In the genomic region with DNA sequence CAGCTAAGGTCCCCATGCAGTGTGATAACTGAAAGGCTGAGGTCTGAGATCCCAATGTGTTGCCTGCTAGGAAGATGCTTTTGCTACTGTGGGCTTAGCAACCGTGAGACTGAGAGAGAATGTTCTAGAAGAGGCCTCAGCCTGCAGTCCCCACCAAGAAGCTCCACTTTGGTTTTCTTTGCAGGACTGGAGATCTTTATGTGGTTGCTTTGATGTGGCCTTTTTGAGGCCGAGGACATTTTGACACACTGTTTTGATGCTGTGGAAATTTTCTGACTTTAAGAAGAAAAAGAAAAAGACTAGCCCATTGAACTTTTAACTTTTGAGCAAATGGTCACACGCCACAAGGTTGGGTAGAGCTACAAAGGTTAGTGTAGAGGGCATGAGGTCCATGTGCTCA, we compare ENCODE assay signal across 12 mouse cellular contexts.
"Had no signal": no experiment of that assay in that cellular context is flagged by ENCODE, and none has a peak within 500 bp of the region (broad histone marks: within the 10 kb centered on the region; RNA-seq: fewer than 3 reads in every experiment).

No protein-coding gene starts in this region.

- H3K36me3 ChIP-seq: liver, embryonic 13.5 days; midbrain, embryonic 15.5 days; stomach, embryonic 15.5 days had no signal

- H3K27me3 ChIP-seq: liver, embryonic 13.5 days; midbrain, embryonic 15.5 days; stomach, embryonic 15.5 days had no signal

- ATAC-seq: intestine, embryonic 16.5 days; midbrain, embryonic 15.5 days had no signal

- H3K4me3 ChIP-seq: layer of hippocampus, adult 2 months; liver, embryonic 13.5 days; midbrain, embryonic 15.5 days; stomach, embryonic 15.5 days had no signal

- H3K27ac ChIP-seq: kidney, postnatal 0 days; layer of hippocampus, adult 2 months; liver, embryonic 13.5 days; midbrain, embryonic 15.5 days; stomach, embryonic 15.5 days had no signal

- H3K4me1 ChIP-seq: liver, embryonic 13.5 days; midbrain, embryonic 15.5 days; stomach, embryonic 15.5 days had no signal

- DNase-seq: kidney, adult 2 months; kidney, postnatal 25 days; layer of hippocampus, adult 9-11 months; liver, embryonic 13.5 days; lung, adult 2 months; lung, postnatal 14 days; lung, postnatal 4 days had no signal
